Mouse (Mus musculus) G1E-ER4 (cell line): ENCODE data around the gene Lefty2. TPM values are rescaled to one million over a fixed set of nuclear protein-coding genes. Genes with fewer than 3 reads are reported as not detected.
A peak's percentile ranks its signal among the peaks of the same experiment; 100 is the strongest.

ENCODE experiments used
- GATA1 ChIP-seq: IDR thresholded peaks from one replicate; pipeline ENCODE4 v1.8.0; 2012; ENCODE audit warnings: low read length, inconsistent platforms
- polyA plus RNA-seq: library from polyadenylated mRNA; stranded (reverse); fragments of >175 nt; gene quantifications from 2 replicates; pipeline ENCODE4 v1.2.3, GENCODE M21; 2012

Lefty2 gene
- polyA plus RNA-seq, 1 experiment: not detected

GRCm38 (mm10) chr1:180883731-180884130 lies 9.2 kb upstream of the Lefty2 start:
- TF ChIP-seq GATA1: no peak

- no peak for TF ChIP-seq GATA1
These were observed 8.4 kb upstream of the Lefty2 start for GRCm38 (mm10) chr1:180884484-180884883.

- no peak for TF ChIP-seq GATA1
These were observed 4.3 kb upstream of the Lefty2 start for GRCm38 (mm10) chr1:180888556-180889042.

GRCm38 (mm10) chr1:180889172-180889571 lies 3.7 kb upstream of the Lefty2 start:
- TF ChIP-seq GATA1: no peak

- TF ChIP-seq GATA1: no peak
These were observed 3.1 kb upstream of the Lefty2 start for GRCm38 (mm10) chr1:180889841-180890240.

GRCm38 (mm10) chr1:180901107-180901506 lies 8.2 kb downstream of the Lefty2 start:
- TF ChIP-seq GATA1: no peak

- TF ChIP-seq GATA1: peak; percentile 37
These were observed 10.0 kb downstream of the Lefty2 start for GRCm38 (mm10) chr1:180902915-180903314.

GRCm38 (mm10) chr1:180903666-180904038 lies 10.7 kb downstream of the Lefty2 start:
- TF ChIP-seq GATA1: no peak

- TF ChIP-seq GATA1: no peak
These were observed 11.3 kb downstream of the Lefty2 start, which contains the start of gene Pycr2 for GRCm38 (mm10) chr1:180904039-180904814. TSS of gene Pycr2 (plus strand) at chr1:180904293.

- TF ChIP-seq GATA1: no peak
These were observed 11.8 kb downstream of the Lefty2 start for GRCm38 (mm10) chr1:180904815-180905080.

- no peak for TF ChIP-seq GATA1
These were observed 12.4 kb downstream of the Lefty2 start for GRCm38 (mm10) chr1:180905307-180905706.

GRCm38 (mm10) chr1:180905876-180906275 lies 13.0 kb downstream of the Lefty2 start:
- TF ChIP-seq GATA1: no peak

- TF ChIP-seq GATA1: no peak
These were observed 13.7 kb downstream of the Lefty2 start for GRCm38 (mm10) chr1:180906461-180907147.

GRCm38 (mm10) chr1:180911138-180911537 lies 18.2 kb downstream of the Lefty2 start:
- TF ChIP-seq GATA1: no peak

- no peak for TF ChIP-seq GATA1
These were observed 18.9 kb downstream of the Lefty2 start for GRCm38 (mm10) chr1:180911653-180912287.

- TF ChIP-seq GATA1: no peak
These were observed 19.9 kb downstream of the Lefty2 start for GRCm38 (mm10) chr1:180912792-180913191.
